Mouse (Mus musculus) MEL-GATA-1-ER (cell line): ENCODE measurements at regions not wholly inside any gene's neighbourhood (a gene's known extent, or its start where the extent isn't known, plus 50 kb on each side); places are given as distances from the start of the nearest gene placed in this dataset.
A peak's percentile ranks its signal among the peaks of the same experiment; 100 is the strongest.

Experiments
- DNase-seq: peaks from one replicate; pipeline ENCODE4 v3.0.0-alpha.2; 2012; ENCODE audit warnings: low read depth; ENCODE audit errors: extremely low read depth

- DNase-seq: peak; percentile 10
These were observed 298.2 kb upstream of the Igbp1b start for GRCm38 (mm10) chr6:138956461-138957072.

GRCm38 (mm10) chr6:138950888-138951287 lies 292.5 kb upstream of the Igbp1b start:
- DNase-seq: no peak

GRCm38 (mm10) chr6:138946632-138947031 lies 288.3 kb upstream of the Igbp1b start:
- DNase-seq: no peak

- no peak for DNase-seq
These were observed 287.1 kb upstream of the Igbp1b start for GRCm38 (mm10) chr6:138945432-138945831.

- DNase-seq: no peak
These were observed 261.8 kb upstream of the Igbp1b start for GRCm38 (mm10) chr6:138920161-138920560.

- no peak for DNase-seq
These were observed 261.2 kb upstream of the Igbp1b start for GRCm38 (mm10) chr6:138919531-138919930.

- DNase-seq: no peak
These were observed 256.6 kb upstream of the Igbp1b start for GRCm38 (mm10) chr6:138914981-138915380.

GRCm38 (mm10) chr6:138873610-138874009 lies 215.3 kb upstream of the Igbp1b start:
- no peak for DNase-seq

GRCm38 (mm10) chr6:138872495-138873415 lies 214.4 kb upstream of the Igbp1b start:
- no peak for DNase-seq

- DNase-seq: no peak
These were observed 179.7 kb upstream of the Igbp1b start for GRCm38 (mm10) chr6:138838043-138838442.

GRCm38 (mm10) chr6:138834876-138835275 lies 176.5 kb upstream of the Igbp1b start:
- DNase-seq: no peak

- DNase-seq: no peak
These were observed 143.5 kb upstream of the Igbp1b start for GRCm38 (mm10) chr6:138801835-138802234.

- no peak for DNase-seq
These were observed 142.7 kb upstream of the Igbp1b start for GRCm38 (mm10) chr6:138800836-138801740.

GRCm38 (mm10) chr6:138794706-138795105 lies 136.4 kb upstream of the Igbp1b start:
- no peak for DNase-seq

GRCm38 (mm10) chr6:138792802-138793201 lies 134.5 kb upstream of the Igbp1b start:
- DNase-seq: no peak

GRCm38 (mm10) chr6:138782907-138783306 lies 124.6 kb upstream of the Igbp1b start:
- DNase-seq: no peak

- no peak for DNase-seq
These were observed 124.1 kb upstream of the Igbp1b start for GRCm38 (mm10) chr6:138782470-138782869.

GRCm38 (mm10) chr6:138761991-138762390 lies 103.6 kb upstream of the Igbp1b start:
- no peak for DNase-seq

GRCm38 (mm10) chr6:138754955-138755303 lies 96.6 kb upstream of the Igbp1b start:
- DNase-seq: no peak

GRCm38 (mm10) chr6:138754302-138754954 lies 96.1 kb upstream of the Igbp1b start:
- no peak for DNase-seq

- DNase-seq: no peak
These were observed 59.4 kb upstream of the Igbp1b start for GRCm38 (mm10) chr6:138717698-138718097.
